Mouse (Mus musculus) ES-Bruce4 (cell line): ENCODE data around the gene Ltbp4. TPM values are rescaled to one million over a fixed set of nuclear protein-coding genes. Genes with fewer than 3 reads are reported as not detected.

Experiments
- H3K27ac ChIP-seq: 2 replicates; pipeline ENCODE4 v1.5.1; 2012; ENCODE audit warnings: low read length, inconsistent platforms; ENCODE audit not compliant: insufficient read depth
- H3K27me3 ChIP-seq: 2 replicates; pipeline ENCODE4 v1.6.1; 2012; ENCODE audit warnings: mild to moderate bottlenecking, low read length, inconsistent platforms; ENCODE audit not compliant: control insufficient read depth, poor library complexity, insufficient read depth, severe bottlenecking
- H3K36me3 ChIP-seq: 2 replicates; pipeline ENCODE4 v1.6.1; 2012; ENCODE audit warnings: inconsistent platforms, mild to moderate bottlenecking, low read length, moderate library complexity; ENCODE audit not compliant: control insufficient read depth, poor library complexity, insufficient read depth, severe bottlenecking
- H3K4me1 ChIP-seq: one replicate; pipeline ENCODE4 v1.8.1; 2011; ENCODE audit warnings: low read length; ENCODE audit not compliant: control insufficient read depth, insufficient read depth
- H3K4me3 ChIP-seq: 2 replicates; pipeline ENCODE4 v1.5.1; 2011; ENCODE audit warnings: low read depth, mild to moderate bottlenecking, low read length
- H3K9ac ChIP-seq: 2 replicates; pipeline ENCODE4 v1.6.1; 2012; ENCODE audit warnings: low read depth, mild to moderate bottlenecking, inconsistent platforms; ENCODE audit not compliant: poor library complexity, severe bottlenecking
- H3K9me3 ChIP-seq: replicated peaks from 2 replicates; pipeline ENCODE4 v1.6.1; 2012; ENCODE audit warnings: mild to moderate bottlenecking, low read length, inconsistent platforms; ENCODE audit not compliant: control insufficient read depth, poor library complexity, insufficient read depth, severe bottlenecking
- CTCF ChIP-seq: IDR thresholded peaks from one replicate; pipeline ENCODE4 v1.8.1; 2011; ENCODE audit warnings: low read depth, low read length
- EP300 ChIP-seq: IDR thresholded peaks from 2 replicates; pipeline ENCODE4 v1.6.1; 2011; ENCODE audit warnings: low read depth, low read length; ENCODE audit not compliant: insufficient read depth
- POLR2A ChIP-seq: IDR thresholded peaks from one replicate; pipeline ENCODE4 v1.8.1; 2011; ENCODE audit warnings: low read length; ENCODE audit not compliant: insufficient read depth
- polyA plus RNA-seq: library from polyadenylated mRNA; stranded (reverse); fragments of >200 nt; gene quantifications from 2 replicates; pipeline ENCODE4 v1.2.4, GENCODE M21; 2011; ENCODE audit warnings: low read depth; ENCODE audit not compliant: missing spikeins, insufficient read depth, insufficient read length

The Ltbp4 gene
- polyA plus RNA-seq, 1 experiment: 66.8 TPM

- H3K9me3 ChIP-seq: no peaks in the 10 kb centered on the region
- H3K4me1 ChIP-seq: no peaks in the 10 kb centered on the region
- H3K36me3 ChIP-seq: 0 out of 2 replicates have a peak, but pooled peaks cover 2% of the 10 kb centered on the region
- TF ChIP-seq CTCF (no peak), EP300 (no peak), POLR2A (no peak)
- no peak overlapping the region for H3K4me3 ChIP-seq
- peak overlapping the region; percentile 17 for H3K27ac ChIP-seq
- H3K27me3 ChIP-seq: no peaks in the 10 kb centered on the region
- H3K9ac ChIP-seq: no peak overlapping the region
These were observed 32.3 kb downstream of the Ltbp4 start for GRCm38 (mm10) chr7:27305091-27305730.

DNA sequence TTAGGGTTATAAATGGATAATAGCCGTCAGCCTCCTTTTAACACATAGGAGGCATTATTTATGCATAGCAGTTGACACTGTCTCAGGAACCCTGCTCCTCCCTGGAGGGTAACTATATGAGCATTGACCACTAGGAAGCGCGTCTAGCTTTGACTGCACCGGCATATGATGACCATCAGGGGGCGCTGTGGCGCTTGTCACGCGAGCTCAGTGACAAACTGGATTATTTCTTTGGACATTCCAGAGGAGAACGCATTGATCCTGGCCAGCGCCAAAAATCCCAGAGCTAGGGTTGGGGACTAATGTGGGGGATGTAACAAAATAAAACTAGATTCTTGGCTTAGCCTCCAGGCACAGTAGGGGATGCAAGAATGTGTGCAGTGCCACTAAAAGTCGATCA lies 35.3 kb downstream of the Ltbp4 start:
- H3K27ac ChIP-seq: peak overlapping the region; percentile 11
- H3K9ac ChIP-seq: no peak overlapping the region
- TF ChIP-seq EP300 (0 out of 2 replicates have a peak, but pooled peaks have one; percentile 30), CTCF (peak; percentile 99), POLR2A (no peak)
- no peaks in the 10 kb centered on the region for H3K4me1 ChIP-seq
- no peaks in the 10 kb centered on the region for H3K27me3 ChIP-seq
- H3K9me3 ChIP-seq: no peaks in the 10 kb centered on the region
- H3K36me3 ChIP-seq: no peaks in the 10 kb centered on the region
- H3K4me3 ChIP-seq: no peak overlapping the region

- H3K36me3 ChIP-seq: no peaks in the 10 kb centered on the region
- no peaks in the 10 kb centered on the region for H3K9me3 ChIP-seq
- H3K27me3 ChIP-seq: no peaks in the 10 kb centered on the region
- no peak for TF ChIP-seq CTCF
- no peak for TF ChIP-seq POLR2A
- no peak for TF ChIP-seq EP300
- no peak overlapping the region for H3K27ac ChIP-seq
- H3K4me1 ChIP-seq: no peaks in the 10 kb centered on the region
- no peak overlapping the region for H3K9ac ChIP-seq
- H3K4me3 ChIP-seq: no peak overlapping the region
These were observed 36.7 kb downstream of the Ltbp4 start for GRCm38 (mm10) chr7:27300801-27301200.

- Histone ChIP-seq H3K9ac (no peak overlapping the region), H3K27me3 (no peaks in the 10 kb centered on the region), H3K9me3 (no peaks in the 10 kb centered on the region), H3K4me1 (no peaks in the 10 kb centered on the region), H3K36me3 (no peaks in the 10 kb centered on the region), H3K27ac (no peak overlapping the region), H3K4me3 (no peak overlapping the region)
- TF ChIP-seq EP300 (no peak), CTCF (no peak), POLR2A (no peak)
These were observed 37.1 kb downstream of the Ltbp4 start for GRCm38 (mm10) chr7:27300351-27300750.

GRCm38 (mm10) chr7:27298816-27299215 lies 38.7 kb downstream of the Ltbp4 start:
- Histone ChIP-seq H3K9ac (no peak overlapping the region), H3K36me3 (no peaks in the 10 kb centered on the region), H3K4me1 (no peaks in the 10 kb centered on the region)

DNA sequence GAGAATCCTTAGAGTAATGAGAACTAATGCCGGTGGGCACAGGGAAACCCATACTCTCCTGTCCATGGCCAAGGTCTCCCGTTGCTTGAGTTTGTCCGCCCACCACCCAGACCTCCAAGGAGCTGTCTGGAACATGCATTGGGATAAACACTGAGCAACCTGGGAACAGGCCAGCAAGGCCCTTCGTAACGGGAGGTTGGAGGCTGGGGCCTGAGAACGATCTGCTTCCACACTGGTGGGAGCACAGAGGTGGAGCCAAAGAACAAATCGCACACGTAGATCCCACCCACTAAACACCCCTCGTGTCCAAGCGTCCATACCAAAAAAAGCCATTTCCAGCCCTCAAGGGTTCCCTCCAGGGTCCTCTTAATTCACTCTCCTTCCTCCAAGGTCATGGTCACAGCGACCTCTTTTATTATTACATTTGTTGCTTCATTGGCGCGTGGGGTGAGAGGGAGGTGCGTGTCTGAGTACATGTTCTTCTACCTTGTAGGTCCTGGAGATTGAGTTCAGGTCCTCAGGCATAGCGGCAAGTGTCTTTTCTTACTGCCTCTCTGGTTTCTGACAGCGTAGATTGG lies 39.4 kb downstream of the Ltbp4 start:
- H3K9ac ChIP-seq: no peak overlapping the region
- TF ChIP-seq CTCF (no peak), EP300 (no peak), POLR2A (no peak)
- no peaks in the 10 kb centered on the region for H3K36me3 ChIP-seq
- H3K4me1 ChIP-seq: no peaks in the 10 kb centered on the region
- H3K9me3 ChIP-seq: no peaks in the 10 kb centered on the region
- H3K4me3 ChIP-seq: no peak overlapping the region
- no peak overlapping the region for H3K27ac ChIP-seq
- no peaks in the 10 kb centered on the region for H3K27me3 ChIP-seq

More at GRCm38 (mm10) chr7:27298816-27299215, 38.7 kb downstream of the Ltbp4 start:
- Histone ChIP-seq H3K9me3 (no peaks in the 10 kb centered on the region), H3K27me3 (no peaks in the 10 kb centered on the region), H3K27ac (no peak overlapping the region), H3K4me3 (no peak overlapping the region)
- TF ChIP-seq CTCF (no peak), EP300 (no peak)
